Mouse (Mus musculus) lung, adult 2 months (tissue): ENCODE measurements at regions not wholly inside any gene's neighbourhood (a gene's known extent, or its start where the extent isn't known, plus 50 kb on each side); places are given as distances from the start of the nearest gene placed in this dataset.

ENCODE experiments used
- DNase-seq: peaks from one replicate; pipeline ENCODE4 v3.0.0; 2022
- H3K4me1 ChIP-seq: fragments of 200-500 bp; 2 replicates; pipeline ENCODE4 v1.6.1; 2011; ENCODE audit warnings: low read length; ENCODE audit not compliant: control insufficient read depth, insufficient read depth
- H3K4me3 ChIP-seq: fragments of 200-500 bp; replicated peaks from 2 replicates; pipeline ENCODE3; 2011; ENCODE audit warnings: low read depth, mild to moderate bottlenecking, control low read depth, low read length; ENCODE audit errors: extremely low read depth
- CTCF ChIP-seq: fragments of 200-500 bp; IDR thresholded peaks from 2 replicates; pipeline ENCODE4 v1.5.1; 2011; ENCODE audit warnings: mild to moderate bottlenecking, low read length, control low read depth; ENCODE audit not compliant: insufficient read depth
- POLR2A ChIP-seq: fragments of 200-500 bp; IDR thresholded peaks from 2 replicates; pipeline ENCODE4 v1.6.1; 2011; ENCODE audit warnings: low read depth, mild to moderate bottlenecking, control low read depth, low read length, borderline replicate concordance; ENCODE audit errors: extremely low read depth
- WGBS: fragments of 180-500 bp; shearing (Covaris S2); methylation state at CpG from one replicate; pipeline ENCODE4 v1.1.7; 2018; 5-methylcytosine and 5-hydroxymethylcytosine counted together

GRCm38 (mm10) chr2:51682177-51682576 is 54.9 kb downstream of the Tas2r134 start:
- DNase-seq, result no peak
- 66% methylated on average over 6 of the region's 6 CpGs for WGBS
- Histone ChIP-seq H3K4me1 (no peaks in the 10 kb centered on the region), H3K4me3 (no peak overlapping the region)
- TF ChIP-seq POLR2A (no peak), CTCF (no peak)

GRCm38 (mm10) chr2:51682745-51683144 is 55.4 kb downstream of the Tas2r134 start:
- Histone ChIP-seq H3K4me1 (no peaks in the 10 kb centered on the region), H3K4me3 (no peak overlapping the region)
- TF ChIP-seq CTCF (no peak), POLR2A (no peak)
- DNase-seq, result no peak
- WGBS, result 85% methylated on average over 4 of the region's 4 CpGs

- Histone ChIP-seq H3K4me1 (no peaks in the 10 kb centered on the region), H3K4me3 (no peak overlapping the region)
- no peak for DNase-seq
- whole genome bisulfite sequencing, result 56% methylated on average over 5 of the region's 5 CpGs
- TF ChIP-seq CTCF (no peak), POLR2A (no peak)
Observed at GRCm38 (mm10) chr2:51705110-51705509, 77.8 kb downstream of the Tas2r134 start.

GRCm38 (mm10) chr2:51708701-51709100 is 81.4 kb downstream of the Tas2r134 start:
- DNase-seq, result no peak
- no peaks in the 10 kb centered on the region for H3K4me1 ChIP-seq
- 73% methylated on average over 2 of the region's 2 CpGs for WGBS
- no peak overlapping the region for H3K4me3 ChIP-seq
- TF ChIP-seq POLR2A (no peak), CTCF (no peak)

- no peak for DNase-seq
- TF ChIP-seq CTCF, result no peak
- no peak for TF ChIP-seq POLR2A
- Histone ChIP-seq H3K4me1 (no peaks in the 10 kb centered on the region), H3K4me3 (no peak overlapping the region)
- 95% methylated on average over 7 of the region's 7 CpGs for WGBS
Observed at GRCm38 (mm10) chr2:51712611-51713010, 85.3 kb downstream of the Tas2r134 start.

GRCm38 (mm10) chr2:51730805-51731204 is 103.5 kb downstream of the Tas2r134 start:
- WGBS, result 68% methylated on average over 3 of the region's 3 CpGs
- DNase-seq, result no peak
- no peaks in the 10 kb centered on the region for H3K4me1 ChIP-seq
- TF ChIP-seq POLR2A, result no peak
- TF ChIP-seq CTCF, result no peak
- no peak overlapping the region for H3K4me3 ChIP-seq

- Histone ChIP-seq H3K4me1 (no peaks in the 10 kb centered on the region), H3K4me3 (no peak overlapping the region)
- WGBS, result 69% methylated on average over 4 of the region's 4 CpGs
- TF ChIP-seq POLR2A (no peak), CTCF (no peak)
- no peak for DNase-seq
Observed at GRCm38 (mm10) chr2:51731703-51732102, 104.4 kb downstream of the Tas2r134 start.

- 50% methylated on average over 2 of the region's 2 CpGs for WGBS
Observed at GRCm38 (mm10) chr2:51732355-51732754, 105.0 kb downstream of the Tas2r134 start.

GRCm38 (mm10) chr2:51733218-51733617 is 105.9 kb downstream of the Tas2r134 start:
- no peak overlapping the region for H3K4me3 ChIP-seq
- WGBS, result 83% methylated on average over 3 of the region's 3 CpGs
- no peaks in the 10 kb centered on the region for H3K4me1 ChIP-seq
- TF ChIP-seq CTCF, result no peak
- no peak for TF ChIP-seq POLR2A
- DNase-seq, result no peak

More at GRCm38 (mm10) chr2:51732355-51732754, 105.0 kb downstream of the Tas2r134 start:
- no peak for DNase-seq
- Histone ChIP-seq H3K4me1 (no peaks in the 10 kb centered on the region), H3K4me3 (no peak overlapping the region)
- no peak for TF ChIP-seq CTCF
- no peak for TF ChIP-seq POLR2A

GRCm38 (mm10) chr2:51736452-51736851 is 109.1 kb downstream of the Tas2r134 start:
- H3K4me1 ChIP-seq, result no peaks in the 10 kb centered on the region
- 63% methylated on average over 4 of the region's 4 CpGs for WGBS
- no peak overlapping the region for H3K4me3 ChIP-seq
- no peak for DNase-seq
- TF ChIP-seq CTCF (no peak), POLR2A (no peak)
